Mouse (Mus musculus): ENCODE results near the gene Rnd1.
A peak's percentile ranks its signal among the peaks of the same experiment; 100 is the strongest.

DNA sequence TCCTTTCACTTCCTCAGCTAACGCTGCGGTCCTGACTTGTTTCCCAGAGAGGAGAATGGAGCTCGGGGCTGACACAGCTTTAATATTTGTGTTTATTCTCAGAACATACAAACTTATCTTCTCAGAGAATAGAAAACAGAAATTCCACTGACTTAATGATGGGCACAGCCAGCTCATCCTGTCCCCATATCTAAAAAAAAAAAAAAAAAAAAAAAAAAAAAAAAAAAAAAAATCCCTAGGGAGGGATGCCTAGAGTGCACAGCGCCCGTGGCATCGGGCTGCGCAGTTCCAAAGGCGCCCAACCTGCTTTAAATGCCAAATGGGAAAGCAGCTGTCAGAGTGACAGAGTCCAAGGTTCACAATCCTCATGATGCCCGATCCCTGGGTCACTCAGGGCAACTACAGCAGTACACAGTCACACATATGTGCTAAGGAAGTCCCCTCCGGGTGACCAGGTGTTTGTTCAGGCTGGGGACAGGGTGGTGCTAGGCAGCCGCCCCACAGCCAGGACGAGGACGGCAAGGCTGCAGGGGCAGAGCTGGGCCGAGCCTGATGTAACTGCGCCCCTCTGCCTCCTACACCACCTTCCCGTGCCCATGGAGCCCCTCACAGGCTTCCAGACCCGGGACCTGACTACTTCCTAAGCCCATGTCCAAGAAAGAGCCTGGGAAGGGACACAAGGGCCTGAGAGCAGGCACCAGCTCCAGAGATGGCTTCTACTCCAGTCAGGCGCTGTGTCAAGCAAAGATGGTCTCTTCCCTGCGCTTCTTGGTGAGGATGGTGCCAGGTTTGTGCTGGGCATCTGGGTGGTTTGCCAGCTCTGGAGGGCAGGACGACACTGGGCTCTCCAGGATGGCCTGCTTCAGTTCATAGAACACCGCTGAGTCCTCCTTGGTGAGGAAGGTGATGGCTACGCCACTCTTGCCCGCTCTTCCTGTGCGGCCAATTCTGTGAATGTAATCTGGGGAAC, 31.9 kb downstream of the Rnd1 start:
- TF ChIP-seq TCF12 (IDR thresholded peaks at IDR 0.05; ENCODE audit: insufficient read depth, poor library complexity, severe bottlenecking): no peak
- no peak for TF ChIP-seq MAX (IDR thresholded peaks at IDR 0.05; ENCODE audit: low read depth)
- TF ChIP-seq USF1 (IDR thresholded peaks at IDR 0.05; ENCODE audit: low read depth): no peak
- TF ChIP-seq POLR2AphosphoS2 (IDR thresholded peaks at IDR 0.05; ENCODE audit: insufficient read length, low read depth): peak; percentile 67
- TF ChIP-seq POLR2A (IDR thresholded peaks at IDR 0.05; ENCODE audit: insufficient read length, low read depth): peak; percentile 42
- no peak for TF ChIP-seq MYOG (IDR thresholded peaks at IDR 0.05; ENCODE audit: control insufficient read depth in 1 of 3, insufficient read depth in 1 of 3, insufficient read length in 2 of 3, low read depth in 2 of 3)
- TF ChIP-seq CEBPB (IDR thresholded peaks at IDR 0.05; ENCODE audit: insufficient read depth, poor library complexity, severe bottlenecking): no peak

Data from myocyte (in vitro differentiated cells).